Mouse (Mus musculus) heart, embryonic 12.5 days (tissue): ENCODE measurements around the gene Apoc3. TPM values are rescaled to one million over a fixed set of nuclear protein-coding genes. Genes with fewer than 3 reads are reported as not detected.

Source experiments
- ATAC-seq: fragments of 200-750 bp; cut with Nextera tagmentation; 2 replicates; pipeline ENCODE4 v1.8.0; 2017; ENCODE audit warnings: moderate TSS enrichment, moderate library complexity; ENCODE audit not compliant: insufficient number of reproducible peaks, low FRiP score
- H3K27ac ChIP-seq: fragments of 300-500 bp; sonication (generic); 2 replicates; pipeline ENCODE4 v1.5.1; 2016; ENCODE audit warnings: mild to moderate bottlenecking, moderate library complexity; ENCODE audit not compliant: poor library complexity, severe bottlenecking
- H3K27me3 ChIP-seq: fragments of 300-500 bp; sonication (generic); replicated peaks from 2 replicates; pipeline ENCODE4 v1.6.1; 2016; ENCODE audit warnings: mild to moderate bottlenecking, moderate library complexity
- H3K36me3 ChIP-seq: fragments of 300-500 bp; sonication (generic); 2 replicates; pipeline ENCODE4 v1.6.1; 2016; ENCODE audit warnings: mild to moderate bottlenecking, moderate library complexity
- H3K4me1 ChIP-seq: fragments of 300-500 bp; sonication (generic); replicated peaks from 2 replicates; pipeline ENCODE4 v1.6.1; 2016; ENCODE audit warnings: mild to moderate bottlenecking
- H3K4me2 ChIP-seq: fragments of 300-500 bp; sonication (generic); 2 replicates; pipeline ENCODE4 v1.6.1; 2016; ENCODE audit warnings: mild to moderate bottlenecking, moderate library complexity
- H3K4me3 ChIP-seq: fragments of 300-500 bp; sonication (generic); 2 replicates; pipeline ENCODE4 v1.5.1; 2016; ENCODE audit warnings: mild to moderate bottlenecking
- H3K9ac ChIP-seq: fragments of 300-500 bp; sonication (generic); 2 replicates; pipeline ENCODE4 v1.6.1; 2016; ENCODE audit warnings: mild to moderate bottlenecking, moderate library complexity
- H3K9me3 ChIP-seq: fragments of 300-500 bp; sonication (generic); replicated peaks from 2 replicates; pipeline ENCODE4 v1.6.1; 2016; ENCODE audit warnings: mild to moderate bottlenecking, moderate library complexity
- WGBS: fragments of 180-500 bp; shearing (Covaris S2); methylation state at CpG from one replicate; pipeline ENCODE4 v1.1.7; 2016; 5-methylcytosine and 5-hydroxymethylcytosine counted together
- polyA plus RNA-seq: library from polyadenylated mRNA; unstranded; fragments of >200 nt; fragmentation: Nextera tagmentation; extraction: Ambion mirVana; gene quantifications from 2 replicates; pipeline ENCODE4 v1.2.1, GENCODE M21; 2016

Gene Apoc3
- polyA plus RNA-seq, 1 experiment from 2014 or later, result not detected

DNA sequence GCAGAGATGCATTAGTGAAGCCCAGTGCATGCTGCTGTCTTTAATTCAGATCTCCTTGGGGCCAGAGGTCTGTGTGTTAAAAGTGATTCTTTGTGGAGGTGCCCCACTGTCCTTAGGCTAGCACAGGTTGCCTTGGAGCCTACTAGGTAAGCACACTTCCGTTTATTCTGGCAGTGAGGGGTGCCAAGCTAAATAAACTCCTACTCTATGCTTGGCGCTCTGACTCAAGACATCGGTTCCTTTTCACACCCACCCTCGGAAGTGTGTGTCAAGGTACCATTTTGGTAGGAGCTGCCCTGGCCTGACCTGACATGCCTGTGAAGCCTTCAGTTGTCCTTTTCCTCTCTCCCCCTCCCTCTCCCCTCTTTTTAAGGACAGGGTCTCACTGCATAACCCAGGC lies 21.2 kb downstream of the Apoc3 start:
- H3K4me1 ChIP-seq, result peaks cover 28% of the 10 kb centered on the region
- peaks cover 62% of the 10 kb centered on the region for H3K36me3 ChIP-seq
- ATAC-seq, result no peak
- WGBS, result 64% methylated on average over 4 of the region's 4 CpGs
- H3K27me3 ChIP-seq, result no peaks in the 10 kb centered on the region
- H3K4me2 ChIP-seq, result no peak overlapping the region
- no peaks in the 10 kb centered on the region for H3K9me3 ChIP-seq
- H3K27ac ChIP-seq, result no peak overlapping the region
- no peak overlapping the region for H3K9ac ChIP-seq
- no peak overlapping the region for H3K4me3 ChIP-seq

DNA sequence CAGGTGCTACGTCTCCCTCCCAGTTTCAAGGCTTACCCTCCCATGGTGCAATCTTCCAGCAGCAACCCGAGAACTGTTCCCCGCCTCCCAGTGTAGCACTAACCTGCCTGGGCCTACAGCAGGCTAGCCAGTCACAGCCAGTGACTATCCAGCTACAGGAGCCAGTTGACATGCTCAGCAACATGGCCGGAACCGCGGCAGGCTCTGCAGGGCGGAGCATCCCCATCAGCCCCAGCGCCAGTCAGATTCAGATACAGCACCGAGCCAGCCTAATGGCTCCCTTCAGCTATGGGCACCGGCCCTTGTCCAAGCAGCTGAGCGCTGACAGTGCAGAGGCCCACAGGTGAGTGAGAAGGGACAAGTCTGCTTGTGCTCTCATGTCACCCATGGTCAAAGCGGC lies 25.0 kb downstream of the Apoc3 start:
- Histone ChIP-seq H3K27ac (no peak overlapping the region), H3K4me1 (peaks cover 16% of the 10 kb centered on the region), H3K9me3 (no peaks in the 10 kb centered on the region), H3K36me3 (peaks cover 81% of the 10 kb centered on the region), H3K9ac (no peak overlapping the region), H3K27me3 (no peaks in the 10 kb centered on the region), H3K4me3 (no peak overlapping the region), H3K4me2 (no peak overlapping the region)
- WGBS, result 85% methylated on average over 12 of the region's 12 CpGs
- no peak for ATAC-seq

DNA sequence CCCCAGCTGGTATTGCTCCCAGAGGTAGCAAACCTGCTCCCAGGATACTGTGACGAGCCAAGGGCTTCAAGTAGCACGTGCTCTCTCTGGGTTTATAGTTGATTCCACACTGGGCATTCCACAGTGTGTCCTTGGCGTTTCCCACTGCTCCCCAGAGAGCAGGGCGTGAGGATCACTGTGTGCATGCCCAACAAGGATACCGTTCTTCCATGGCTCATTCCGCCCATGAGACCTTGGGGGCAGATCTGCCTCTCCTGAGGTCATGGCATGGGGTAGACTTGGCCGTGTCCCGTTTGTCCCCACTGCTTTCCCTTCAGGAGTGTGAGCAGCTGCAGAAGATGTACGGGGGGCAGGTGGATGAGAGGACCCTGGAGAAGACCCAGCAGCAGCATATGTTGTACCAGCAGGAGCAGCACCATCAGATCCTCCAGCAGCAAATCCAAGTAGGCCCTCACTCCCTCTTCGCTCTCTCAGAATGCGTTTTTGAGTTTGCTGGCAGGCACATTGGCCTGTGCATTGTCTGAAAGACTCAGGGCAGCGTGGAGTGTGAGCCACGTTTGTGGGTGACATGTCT lies 26.9 kb downstream of the Apoc3 start:
- no peak overlapping the region for H3K4me2 ChIP-seq
- no peaks in the 10 kb centered on the region for H3K9me3 ChIP-seq
- no peak for ATAC-seq
- no peak overlapping the region for H3K27ac ChIP-seq
- H3K4me1 ChIP-seq, result 0 out of 2 replicates have a peak, but pooled peaks cover under 1% of the 10 kb centered on the region
- no peak overlapping the region for H3K4me3 ChIP-seq
- no peaks in the 10 kb centered on the region for H3K27me3 ChIP-seq
- H3K9ac ChIP-seq, result no peak overlapping the region
- WGBS, result 88% methylated on average over 13 of the region's 13 CpGs
- peaks cover 85% of the 10 kb centered on the region for H3K36me3 ChIP-seq

DNA sequence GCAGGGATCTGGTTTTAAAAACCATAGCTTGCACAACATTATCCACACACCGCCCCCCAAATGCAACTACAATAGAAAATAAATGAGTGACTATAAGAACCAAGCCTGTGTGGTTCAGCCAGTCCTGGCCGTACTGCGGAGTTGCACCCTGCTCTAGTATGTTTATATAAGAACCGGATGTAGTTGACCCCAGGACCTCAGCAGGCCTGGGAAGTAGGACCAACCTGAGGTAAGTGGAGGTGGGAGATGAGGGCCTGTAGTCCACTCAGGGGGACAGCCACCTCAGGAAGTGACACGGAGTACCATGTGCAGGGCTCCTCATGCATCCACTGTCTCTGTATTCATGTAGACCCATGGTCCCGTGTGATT lies 28.0 kb downstream of the Apoc3 start:
- H3K36me3 ChIP-seq, result peaks cover 77% of the 10 kb centered on the region
- H3K9ac ChIP-seq, result no peak overlapping the region
- no peaks in the 10 kb centered on the region for H3K27me3 ChIP-seq
- H3K27ac ChIP-seq, result no peak overlapping the region
- no peak overlapping the region for H3K4me3 ChIP-seq
- 81% methylated on average over 6 of the region's 6 CpGs for WGBS
- H3K4me1 ChIP-seq, result peaks cover 5% of the 10 kb centered on the region
- no peaks in the 10 kb centered on the region for H3K9me3 ChIP-seq
- H3K4me2 ChIP-seq, result no peak overlapping the region
- ATAC-seq, result no peak

DNA sequence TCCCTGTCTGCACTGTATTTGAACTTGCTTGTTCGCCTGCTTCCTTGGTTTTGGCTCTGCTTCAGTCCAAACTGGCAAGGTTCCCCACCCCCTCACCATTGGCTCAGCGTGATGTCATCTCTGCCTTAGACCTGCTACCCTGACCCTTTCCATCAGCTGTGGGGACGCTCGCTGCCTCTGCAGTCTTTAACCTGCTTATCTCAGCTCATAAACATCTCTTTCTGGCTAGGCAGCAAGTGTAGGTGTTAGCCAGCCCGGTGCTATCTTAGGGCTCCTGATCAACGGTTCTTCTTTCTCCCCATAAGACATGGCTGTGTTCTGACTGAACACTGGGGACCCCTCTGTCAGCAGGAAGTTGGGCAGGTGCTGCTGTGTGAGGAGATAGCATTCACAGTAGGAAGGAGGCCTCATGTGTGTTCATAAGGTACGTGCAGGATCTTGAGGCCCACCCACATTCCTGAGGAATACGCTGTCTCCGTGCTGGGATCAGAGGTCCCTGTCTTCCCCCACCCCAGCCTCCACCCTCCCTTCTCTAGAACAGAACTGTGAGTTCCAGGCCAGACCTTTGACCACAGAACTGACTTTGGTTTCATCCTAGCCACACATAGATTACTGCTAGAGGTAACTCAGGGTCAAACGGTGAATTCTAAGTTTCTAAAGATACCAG lies 28.5 kb downstream of the Apoc3 start:
- ATAC-seq, result no peak; the same call in 1 of the 2 replicates
- Histone ChIP-seq H3K4me1 (peaks cover 7% of the 10 kb centered on the region), H3K27me3 (no peaks in the 10 kb centered on the region), H3K9ac (no peak overlapping the region), H3K36me3 (peaks cover 77% of the 10 kb centered on the region), H3K4me3 (no peak overlapping the region), H3K4me2 (no peak overlapping the region), H3K27ac (no peak overlapping the region), H3K9me3 (no peaks in the 10 kb centered on the region)
- WGBS, result 56% methylated on average over 10 of the region's 10 CpGs

DNA sequence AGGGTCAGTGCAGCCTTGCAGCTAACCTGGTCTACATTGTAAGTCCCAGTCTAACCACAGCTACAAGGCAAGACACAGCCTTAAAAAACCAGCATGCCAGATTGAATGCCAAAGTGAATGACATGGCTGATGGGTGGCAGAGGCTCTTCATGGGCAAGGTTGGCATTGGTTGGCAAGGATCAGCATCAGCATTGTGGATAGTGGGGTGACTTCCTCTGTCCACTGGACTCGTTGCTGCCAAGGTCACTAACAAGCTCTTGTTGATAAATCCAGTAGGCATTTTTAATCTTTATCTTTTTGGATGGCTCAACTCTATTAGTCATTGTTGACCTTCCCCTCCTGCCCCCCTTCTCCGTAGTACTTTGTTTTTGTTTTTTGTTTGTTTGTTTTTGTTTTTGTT lies 35.8 kb downstream of the Apoc3 start:
- no peak for ATAC-seq
- Histone ChIP-seq H3K36me3 (peaks cover 50% of the 10 kb centered on the region), H3K4me1 (peaks cover 60% of the 10 kb centered on the region), H3K9me3 (no peaks in the 10 kb centered on the region), H3K4me3 (no peak overlapping the region), H3K4me2 (no peak overlapping the region), H3K9ac (no peak overlapping the region), H3K27me3 (no peaks in the 10 kb centered on the region), H3K27ac (no peak overlapping the region)
- 57% methylated on average over 2 of the region's 2 CpGs for WGBS

DNA sequence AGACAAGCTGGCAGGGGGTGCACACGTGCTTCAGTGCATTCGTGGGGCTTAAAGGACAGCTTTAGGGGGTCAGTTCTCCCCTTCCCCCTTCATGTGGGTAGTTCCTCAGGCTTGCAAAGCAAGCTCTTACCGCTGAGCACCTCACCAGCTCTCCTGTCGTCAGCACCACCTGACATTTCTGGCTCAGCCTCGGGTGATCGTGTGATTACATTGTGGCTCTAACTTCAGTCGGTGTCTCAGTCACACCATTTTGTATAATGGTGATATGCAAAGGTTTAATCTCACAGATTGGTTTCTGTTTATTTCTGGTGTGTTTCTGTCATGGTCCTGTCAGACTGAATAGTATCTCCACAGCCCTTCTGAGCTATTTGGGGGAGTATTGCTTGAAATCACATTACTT lies 36.5 kb downstream of the Apoc3 start:
- Histone ChIP-seq H3K9ac (no peak overlapping the region), H3K4me1 (peaks cover 64% of the 10 kb centered on the region), H3K9me3 (no peaks in the 10 kb centered on the region), H3K27ac (peak overlapping the region; percentile 88; the same call in 1 of the 2 replicates), H3K4me3 (no peak overlapping the region), H3K27me3 (no peaks in the 10 kb centered on the region), H3K36me3 (peaks cover 48% of the 10 kb centered on the region), H3K4me2 (no peak overlapping the region)
- 69% methylated on average over 7 of the region's 7 CpGs for WGBS
- ATAC-seq, result no peak

DNA sequence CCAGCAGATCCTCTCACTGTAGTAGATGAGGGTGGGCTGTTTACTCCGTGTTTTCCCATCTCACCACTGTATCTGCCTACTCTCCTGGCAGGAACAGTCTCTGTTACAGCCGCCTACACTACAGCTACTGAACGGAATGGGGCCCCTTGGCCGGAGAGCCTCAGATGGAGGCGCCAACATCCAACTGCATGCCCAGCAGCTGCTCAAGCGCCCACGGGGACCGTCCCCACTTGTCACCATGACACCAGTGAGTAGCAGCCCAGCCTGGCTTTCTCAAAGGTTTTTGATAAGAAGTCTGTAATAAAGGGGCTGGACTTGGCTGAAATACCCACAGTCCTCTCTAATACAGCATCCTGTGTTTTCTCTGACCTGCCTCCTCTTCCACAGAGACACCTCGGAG lies 37.0 kb downstream of the Apoc3 start:
- Histone ChIP-seq H3K27me3 (no peaks in the 10 kb centered on the region), H3K9ac (no peak overlapping the region), H3K9me3 (no peaks in the 10 kb centered on the region), H3K4me3 (no peak overlapping the region), H3K4me2 (no peak overlapping the region), H3K4me1 (peaks cover 63% of the 10 kb centered on the region), H3K27ac (peak overlapping the region; percentile 88), H3K36me3 (peaks cover 48% of the 10 kb centered on the region)
- no peak for ATAC-seq
- WGBS, result 52% methylated on average over 9 of the region's 9 CpGs

DNA sequence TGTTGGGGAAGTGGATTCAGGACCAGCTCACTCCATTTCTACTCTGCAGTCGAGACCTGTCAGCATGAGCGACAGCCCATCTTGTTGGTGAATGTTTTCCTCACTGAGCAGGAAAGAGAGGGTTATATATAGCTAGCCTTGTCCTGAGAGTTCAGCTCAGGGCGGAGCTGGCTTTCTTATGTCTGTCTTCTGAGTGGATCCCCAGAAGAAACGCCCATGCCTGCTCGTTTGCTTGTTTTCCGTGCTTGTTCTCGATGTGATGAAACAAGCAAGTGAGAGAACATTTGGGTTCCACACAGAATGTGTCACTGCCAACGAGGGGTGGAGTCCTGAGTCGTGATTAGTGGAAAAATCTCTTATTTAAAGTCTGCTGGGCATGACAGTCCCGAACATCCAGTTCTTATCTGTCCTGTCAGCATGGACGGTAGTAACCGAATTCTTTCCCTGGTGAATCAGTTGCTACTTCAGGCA lies 38.7 kb downstream of the Apoc3 start:
- H3K9ac ChIP-seq, result no peak overlapping the region
- H3K36me3 ChIP-seq, result peaks cover 39% of the 10 kb centered on the region
- H3K4me2 ChIP-seq, result peak overlapping the region; percentile 47
- no peak overlapping the region for H3K4me3 ChIP-seq
- H3K27ac ChIP-seq, result peak overlapping the region; percentile 88
- H3K4me1 ChIP-seq, result peaks cover 55% of the 10 kb centered on the region
- H3K27me3 ChIP-seq, result no peaks in the 10 kb centered on the region
- 15% methylated on average over 12 of the region's 12 CpGs for WGBS
- peak; percentile 70 for ATAC-seq
- no peaks in the 10 kb centered on the region for H3K9me3 ChIP-seq

DNA sequence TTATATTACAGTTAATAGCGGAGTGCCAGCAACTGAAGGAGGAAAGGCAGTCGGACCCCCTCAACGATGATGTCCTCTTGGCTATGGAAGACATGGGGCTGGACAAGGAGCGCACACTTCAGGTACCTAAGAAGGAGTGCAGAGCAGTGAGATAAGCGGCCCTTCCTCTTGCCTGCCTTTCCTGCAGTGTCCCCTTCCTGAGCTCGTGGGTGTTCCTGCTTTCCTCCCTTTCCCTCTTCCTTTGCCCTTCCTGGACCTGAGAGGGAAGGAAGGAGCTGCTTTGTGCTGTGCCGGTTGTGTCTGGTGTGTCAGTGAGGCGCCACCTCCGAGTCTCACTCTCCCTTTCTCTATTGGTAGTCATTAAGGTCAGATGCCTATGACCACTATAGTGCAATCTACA lies 40.6 kb downstream of the Apoc3 start:
- Histone ChIP-seq H3K27ac (no peak overlapping the region), H3K27me3 (no peaks in the 10 kb centered on the region), H3K4me2 (no peak overlapping the region), H3K36me3 (peaks cover 24% of the 10 kb centered on the region), H3K4me3 (no peak overlapping the region), H3K9me3 (no peaks in the 10 kb centered on the region), H3K4me1 (peaks cover 57% of the 10 kb centered on the region), H3K9ac (no peak overlapping the region)
- no peak for ATAC-seq
- 72% methylated on average over 9 of the region's 9 CpGs for WGBS

DNA sequence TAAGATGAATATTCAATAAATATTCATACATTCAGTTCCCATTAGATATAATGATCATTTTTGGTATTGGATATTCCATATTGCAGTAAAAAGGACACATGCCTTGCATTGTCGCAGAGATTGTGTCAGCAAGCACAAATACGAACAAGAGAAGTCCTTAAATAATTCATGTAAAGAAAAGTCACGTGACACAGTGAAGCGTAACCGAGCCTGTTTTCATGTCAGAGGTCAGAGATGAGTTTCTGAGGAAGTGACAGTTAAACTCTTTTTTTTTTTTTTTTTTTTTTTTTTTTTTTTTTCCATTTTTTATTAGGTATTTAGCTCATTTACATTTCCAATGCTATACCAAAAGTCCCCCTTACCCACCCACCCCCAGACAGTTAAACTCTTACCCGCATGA lies 42.8 kb downstream of the Apoc3 start:
- H3K4me2 ChIP-seq, result no peak overlapping the region
- ATAC-seq, result no peak
- H3K27me3 ChIP-seq, result no peaks in the 10 kb centered on the region
- H3K4me1 ChIP-seq, result peaks cover 38% of the 10 kb centered on the region
- peaks cover 17% of the 10 kb centered on the region for H3K36me3 ChIP-seq
- H3K27ac ChIP-seq, result no peak overlapping the region
- H3K9ac ChIP-seq, result no peak overlapping the region
- no peaks in the 10 kb centered on the region for H3K9me3 ChIP-seq
- no peak overlapping the region for H3K4me3 ChIP-seq
- 91% methylated on average over 6 of the region's 6 CpGs for WGBS

DNA sequence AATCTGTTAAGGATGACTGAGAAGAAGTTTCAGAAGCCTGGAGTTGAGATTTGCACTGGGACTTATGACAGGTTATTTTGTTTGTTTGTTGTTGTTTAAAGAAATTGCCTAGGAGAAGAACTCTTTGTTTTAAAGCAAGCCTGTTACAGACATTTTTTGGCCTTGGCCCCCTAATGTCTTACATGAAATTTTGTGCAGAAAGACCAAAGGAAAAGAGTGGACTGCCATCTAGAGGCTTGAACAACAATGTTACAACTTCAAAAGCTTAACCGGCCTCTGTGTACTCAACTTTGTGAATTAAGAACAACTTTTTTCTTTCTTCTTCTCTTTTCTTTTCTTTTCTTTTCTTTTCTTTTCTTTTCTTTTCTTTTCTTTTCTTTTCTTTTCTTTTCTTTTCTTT lies 43.8 kb downstream of the Apoc3 start:
- WGBS, result 32% methylated on average over 1 of the region's 1 CpGs
- no peak for ATAC-seq
- Histone ChIP-seq H3K4me2 (no peak overlapping the region), H3K27me3 (no peaks in the 10 kb centered on the region), H3K4me1 (peaks cover 28% of the 10 kb centered on the region), H3K27ac (no peak overlapping the region), H3K9me3 (no peaks in the 10 kb centered on the region), H3K36me3 (peaks cover 17% of the 10 kb centered on the region), H3K9ac (no peak overlapping the region), H3K4me3 (no peak overlapping the region)
